Mouse (Mus musculus): ENCODE data around the gene Cbx5.

GRCm38 (mm10) chr15:103176874-103177421 is 62.7 kb downstream of the Cbx5 start:
- TF ChIP-seq CTCF (IDR thresholded peaks at IDR 0.05; ENCODE audit: borderline replicate concordance, insufficient read depth, low read depth, low read length), result peak; percentile 99
- no peak for TF ChIP-seq POLR2A (IDR thresholded peaks at IDR 0.05; ENCODE audit: borderline replicate concordance, insufficient read depth, low read length)
